Mouse (Mus musculus) heart, adult 18-20 months (tissue): ENCODE data around the gene Zfp931. TPM values are rescaled to one million over a fixed set of nuclear protein-coding genes. Genes with fewer than 3 reads are reported as not detected.
"Not testable (repeated sequence)": the region's sequence is repeated elsewhere in the genome, so short reads cannot be mapped to it uniquely, and the experiment has no call there.

ENCODE experiments used
- DNase-seq, 2 experiments: peaks; one replicate each; pipeline ENCODE4 v3.0.0; 2021 to 2022; ENCODE audit warnings: mixed read lengths in 1 of 2
- long read RNA-seq, 2 experiments: library from polyadenylated mRNA; stranded (forward); transcript quantifications; one replicate each; pipeline ENCODE4 v2.0.0; 2021
- total RNA-seq, 2 experiments: library from RNA; stranded (reverse); gene quantifications; 2 replicates each; pipeline ENCODE4 v1.2.3; 2021

Gene Zfp931
- 10 to 100 TPM; 13.2 to 14.2 TPM for total RNA-seq
- long read RNA-seq, experiment 1, transcript Zfp931-201 (3 exons, 1,372 nt) = major isoform, 12 of 14 reads
- long read RNA-seq, experiment 1, partial matches to known transcripts = 0 of 14 reads
- long read RNA-seq, experiment 1, other reads (novel, unspliced or antisense) = 1 of 14 reads
- long read RNA-seq, experiment 2, partial matches to known transcripts = 0 of 4 reads
- long read RNA-seq, experiment 2, other reads (novel, unspliced or antisense) = 1 of 4 reads

- peak in 1 of 2 experiments; percentile 35 for DNase-seq
These were observed at the start of gene Zfp931 for GRCm38 (mm10) chr2:178078166-178078717. Gene Zfp931 (minus strand): TSS chr2:178078476.

DNA sequence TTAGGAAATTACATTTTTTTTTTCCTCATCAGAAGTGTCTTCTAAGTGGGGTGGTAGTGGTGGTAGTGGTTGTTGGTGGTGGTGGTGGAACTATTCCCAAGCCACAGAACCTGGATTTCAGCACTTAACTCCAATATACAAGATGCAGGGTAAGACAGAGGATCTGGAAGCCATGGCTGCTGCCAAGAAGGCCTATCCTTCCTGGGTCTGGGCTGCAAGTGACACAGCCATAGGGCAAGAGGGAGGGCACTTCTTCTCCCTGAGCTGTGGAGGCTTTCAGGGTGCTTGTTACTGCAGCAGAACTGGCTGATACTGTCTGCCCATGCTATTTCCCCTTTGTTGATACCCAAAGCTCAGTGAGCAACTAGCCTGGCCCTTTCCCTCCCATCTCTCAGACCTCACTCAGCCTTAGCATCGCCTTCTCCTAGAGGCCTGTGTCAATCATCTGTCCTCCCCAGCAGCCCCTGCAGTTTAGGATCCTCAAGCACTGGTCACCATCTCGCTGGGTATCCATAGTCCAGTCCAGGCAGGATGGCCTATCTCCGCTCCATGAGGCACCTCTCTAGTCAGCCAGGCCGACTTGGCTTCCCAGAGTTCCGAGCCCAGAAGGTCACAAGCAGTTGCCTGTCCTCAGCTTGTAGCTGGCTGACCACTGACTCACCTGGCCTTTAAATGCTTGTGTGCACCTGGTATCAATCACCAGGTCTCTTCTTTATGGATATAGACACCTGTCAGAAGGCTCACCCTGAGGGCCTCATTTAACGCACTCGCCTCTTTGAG, 48.0 kb upstream of the Zfp931 start:
- DNase-seq = no peak

GRCm38 (mm10) chr2:178125427-178125826, 47.2 kb upstream of the Zfp931 start:
- DNase-seq = no peak

- no peak for DNase-seq
These were observed 45.2 kb upstream of the Zfp931 start for GRCm38 (mm10) chr2:178123466-178123865.

GRCm38 (mm10) chr2:178121946-178122665, 43.8 kb upstream of the Zfp931 start:
- DNase-seq = no peak

GRCm38 (mm10) chr2:178121375-178121688, 43.1 kb upstream of the Zfp931 start:
- no peak for DNase-seq

- no peak for DNase-seq
These were observed 42.5 kb upstream of the Zfp931 start for GRCm38 (mm10) chr2:178120651-178121374.

- DNase-seq = no peak
These were observed 42.0 kb upstream of the Zfp931 start for GRCm38 (mm10) chr2:178120356-178120645.

- DNase-seq = no peak
These were observed 41.5 kb upstream of the Zfp931 start for GRCm38 (mm10) chr2:178119561-178120355.

DNA sequence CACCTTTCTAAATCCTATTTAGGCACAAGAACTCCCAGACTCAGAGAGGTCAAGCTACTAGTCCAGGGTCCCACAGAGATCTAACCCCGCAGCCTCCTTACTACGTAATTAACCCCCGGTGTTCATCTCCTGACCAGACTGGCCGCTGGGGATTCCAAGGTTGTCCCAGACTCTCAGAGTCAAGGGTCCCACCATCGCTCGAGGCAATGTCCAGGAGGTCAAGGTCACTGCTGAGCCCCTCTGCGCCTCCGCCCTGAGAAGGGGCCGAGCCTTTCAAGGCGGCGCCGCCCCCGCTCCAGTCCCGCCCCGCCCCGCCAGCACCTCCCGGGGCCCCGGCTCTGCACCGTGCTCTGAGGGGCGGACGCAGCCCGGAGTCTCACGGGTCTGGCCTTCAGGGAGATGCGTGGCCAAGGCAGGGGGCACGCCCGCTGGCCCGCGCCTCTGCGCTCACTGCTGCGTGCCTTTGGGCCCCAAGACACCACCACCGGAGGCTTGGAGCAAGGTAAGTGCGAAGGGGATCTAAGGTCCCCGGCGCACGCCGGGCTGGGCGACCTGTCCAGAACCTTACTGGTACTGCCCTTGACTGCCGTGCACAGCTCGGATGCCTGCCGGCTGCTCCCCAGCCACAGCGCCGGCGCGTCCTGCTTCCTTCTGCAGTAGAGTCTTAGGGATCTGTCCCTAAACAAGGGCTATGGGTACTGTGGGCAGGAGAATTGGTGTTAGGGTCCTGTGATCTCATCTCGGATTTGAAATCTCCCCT, 40.7 kb upstream of the Zfp931 start, which contains the start of gene Phactr3:
Phactr3 (plus strand) TSS at position 175 of the 760 bp plus-strand sequence.
- no peak for DNase-seq

GRCm38 (mm10) chr2:178117946-178118345, 39.7 kb upstream of the Zfp931 start:
- DNase-seq = peak; percentile 26 to 40

DNA sequence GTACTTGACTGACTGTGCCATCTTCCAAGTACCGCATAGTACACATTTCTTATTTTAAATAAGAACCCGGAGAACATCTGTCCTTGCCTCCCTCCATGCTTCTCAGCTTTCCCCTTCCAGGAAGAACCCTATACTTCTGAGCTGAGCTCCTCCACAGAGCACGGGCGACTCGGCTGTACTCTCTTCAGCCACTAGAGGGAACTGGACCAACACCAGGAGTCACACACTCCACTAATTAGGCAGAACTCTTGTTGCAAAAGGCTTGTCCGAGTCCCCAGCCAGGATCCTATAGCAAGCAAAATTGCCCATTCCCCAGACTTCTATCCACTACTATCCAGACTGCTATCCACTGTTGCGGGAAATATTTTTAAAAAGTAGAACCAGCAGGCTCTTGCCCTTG, 23.7 kb upstream of the Zfp931 start:
- DNase-seq = peak; percentile 30 to 62

DNA sequence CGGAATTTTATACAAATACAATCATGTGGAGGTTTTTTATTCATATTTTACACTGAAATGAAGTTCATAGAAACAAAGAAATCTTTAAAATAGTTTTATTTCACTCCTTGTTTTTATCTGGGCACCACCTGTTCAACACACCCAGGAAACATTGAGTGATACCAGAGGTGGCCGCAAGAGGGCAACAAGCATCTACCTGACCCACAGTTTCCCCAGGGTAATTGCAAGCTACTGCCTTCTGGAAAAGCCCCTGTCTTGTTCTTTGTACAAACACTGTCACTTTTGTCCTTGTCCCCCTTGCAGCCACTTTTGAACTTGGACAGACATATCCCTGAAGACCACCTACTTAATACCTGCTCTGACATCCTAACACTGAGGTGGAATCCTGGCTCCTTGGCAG, 19.7 kb upstream of the Zfp931 start:
- peak; percentile 27 to 69 for DNase-seq

DNA sequence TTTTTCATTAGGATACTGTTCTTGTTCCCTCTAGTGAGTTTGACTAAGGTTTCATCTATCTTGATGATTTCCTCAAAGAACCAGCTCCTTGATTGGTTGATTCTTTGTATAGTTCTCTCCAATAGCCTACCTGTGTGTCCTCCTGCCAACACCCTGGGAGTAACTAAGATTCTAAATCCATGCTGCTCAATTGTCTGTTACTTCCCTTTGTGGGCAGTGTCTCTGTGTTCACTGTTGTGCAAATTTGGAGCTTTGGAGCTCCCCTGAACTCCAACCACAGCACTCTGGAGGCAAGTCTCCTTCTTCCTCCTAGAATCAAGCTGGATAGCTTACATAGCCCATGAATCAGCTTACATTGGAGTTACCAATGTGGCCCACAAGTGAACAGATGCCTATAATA, 11.3 kb upstream of the Zfp931 start:
- DNase-seq = no peak

- peak; percentile 66 to 89 for DNase-seq
These were observed 20.1 kb downstream of the Zfp931 start for GRCm38 (mm10) chr2:178058195-178058594.

DNA sequence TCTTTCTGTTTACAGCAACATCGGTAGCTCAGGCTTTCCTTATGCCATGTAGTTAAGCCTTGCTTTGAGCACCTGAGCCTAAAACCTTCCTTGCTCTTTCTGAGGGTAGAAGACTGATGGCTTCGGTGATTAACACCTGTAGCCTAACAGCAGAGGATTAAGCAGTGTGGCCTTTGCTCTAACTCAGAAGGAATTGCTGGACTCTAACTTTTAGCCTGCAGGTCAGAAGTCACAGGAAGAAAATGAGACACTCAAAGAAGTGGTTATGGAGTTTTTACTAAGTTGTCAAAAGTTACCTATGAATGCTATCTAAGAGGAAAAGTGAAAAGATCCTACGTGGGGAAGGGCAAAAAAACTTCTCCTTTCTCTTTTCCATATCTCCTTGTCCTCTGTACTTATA, 50.7 kb downstream of the Zfp931 start:
- not testable (repeated sequence) for DNase-seq

DNA sequence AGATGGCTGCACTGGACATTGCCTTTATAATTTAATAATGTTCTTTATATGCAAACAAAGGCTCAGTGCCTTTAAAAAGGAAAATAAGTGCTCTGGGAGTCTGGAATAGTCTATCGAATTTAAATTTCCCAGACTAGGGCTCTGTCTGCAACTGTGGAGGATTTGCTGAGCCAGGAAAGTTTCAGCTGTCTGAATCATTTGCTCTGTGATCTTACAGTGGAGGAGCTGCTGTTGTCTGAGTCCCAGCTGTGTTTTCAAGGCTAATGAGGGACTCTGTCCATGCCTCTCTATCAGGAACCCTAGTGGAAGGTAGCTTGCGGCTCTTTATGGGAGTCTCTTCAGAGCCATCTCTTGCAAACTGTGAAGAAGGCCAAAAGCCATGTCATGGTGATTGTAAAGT, 54.4 kb downstream of the Zfp931 start:
- peak in 1 of 2 experiments; percentile 33 for DNase-seq

- DNase-seq = peak; percentile 83 to 87
These were observed 55.2 kb downstream of the Zfp931 start, which contains the start of gene Zfp971 for GRCm38 (mm10) chr2:178023011-178023611. Gene Zfp971 (plus strand): TSS chr2:178023284.

DNA sequence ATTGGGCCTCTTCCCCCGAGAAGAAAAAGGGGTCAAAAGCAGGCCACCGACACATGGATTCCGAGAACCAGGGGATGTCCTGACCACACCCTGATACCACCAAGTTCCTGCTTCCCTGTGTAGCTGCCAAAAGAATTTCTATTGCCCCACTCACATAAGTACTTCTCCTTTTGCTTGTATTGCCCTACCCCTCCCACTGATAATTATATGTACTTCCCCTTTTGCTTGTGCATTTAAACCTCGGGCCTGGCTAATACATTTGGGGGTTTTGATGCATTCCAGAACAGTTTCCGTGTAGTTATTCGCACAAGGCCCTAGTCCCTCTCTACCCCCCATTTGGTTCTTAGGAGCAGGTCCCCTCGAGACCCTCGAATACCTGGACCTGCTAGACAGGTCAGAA, 57.5 kb downstream of the Zfp931 start:
- DNase-seq = peak in 1 of 2 experiments; percentile 52

GRCm38 (mm10) chr2:178019486-178019885, 58.8 kb downstream of the Zfp931 start:
- DNase-seq = not testable (repeated sequence)
